Mouse (Mus musculus) gastrocnemius, postnatal 10 days (tissue): ENCODE data around the gene Syncrip. TPM values are rescaled to one million over a fixed set of nuclear protein-coding genes. Genes with fewer than 3 reads are reported as not detected.
"Not testable (repeated sequence)": the region's sequence is repeated elsewhere in the genome, so short reads cannot be mapped to it uniquely, and the experiment has no call there.

ENCODE experiments used
- DNase-seq: peaks from one replicate; pipeline ENCODE4 v3.0.0; 2021; ENCODE audit warnings: mixed read lengths
- total RNA-seq, 2 experiments: library from RNA; stranded (reverse); gene quantifications; 2 replicates each; pipeline ENCODE4 v1.2.3; 2021

Syncrip gene
- total RNA-seq, 2 experiments from 2014 or later, result 65.8 to 77.3 TPM

DNA sequence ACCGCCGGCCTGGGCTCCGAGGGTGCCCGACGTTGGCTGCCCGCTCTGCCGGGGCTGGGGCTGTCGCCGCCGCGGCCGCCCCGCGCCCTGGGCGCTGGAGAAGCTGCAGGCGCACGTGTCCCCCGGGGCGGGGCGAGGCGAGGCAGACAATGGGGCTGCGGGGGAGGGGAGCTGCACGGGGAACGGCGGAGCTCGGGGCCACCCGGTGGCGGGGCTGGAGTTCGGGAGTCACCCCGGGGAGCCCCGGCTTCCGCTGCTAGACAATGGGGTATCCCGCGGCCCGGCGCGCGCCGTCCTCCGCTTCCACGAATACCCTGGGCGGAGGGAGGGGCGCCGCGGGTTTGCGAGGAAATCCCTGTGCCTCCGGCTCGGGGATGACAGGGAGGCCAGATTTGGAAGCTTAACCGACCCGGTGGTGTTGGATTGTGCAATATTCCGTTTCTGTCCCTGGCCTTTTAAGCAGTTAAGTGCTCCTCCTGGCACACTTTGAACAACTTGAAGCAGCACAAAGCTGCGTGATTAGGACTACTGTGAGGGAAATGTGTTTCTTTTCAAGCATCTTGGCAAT lies 539 bp upstream of the Syncrip start:
- peak; percentile 87 for DNase-seq

- DNase-seq, result no peak
Observed at GRCm38 (mm10) chr9:88481791-88482160, 598 bp downstream of the Syncrip start.

- DNase-seq, result peak; percentile 51
Observed at GRCm38 (mm10) chr9:88481061-88481790, 1.1 kb downstream of the Syncrip start.

- no peak for DNase-seq
Observed at GRCm38 (mm10) chr9:88480120-88480519, 2.3 kb downstream of the Syncrip start.

GRCm38 (mm10) chr9:88476138-88476537 lies 6.2 kb downstream of the Syncrip start:
- no peak for DNase-seq

- DNase-seq, result not testable (repeated sequence)
Observed at GRCm38 (mm10) chr9:88461017-88461416, 21.4 kb downstream of the Syncrip start.

GRCm38 (mm10) chr9:88439991-88440390 lies 42.4 kb downstream of the Syncrip start:
- no peak for DNase-seq

DNA sequence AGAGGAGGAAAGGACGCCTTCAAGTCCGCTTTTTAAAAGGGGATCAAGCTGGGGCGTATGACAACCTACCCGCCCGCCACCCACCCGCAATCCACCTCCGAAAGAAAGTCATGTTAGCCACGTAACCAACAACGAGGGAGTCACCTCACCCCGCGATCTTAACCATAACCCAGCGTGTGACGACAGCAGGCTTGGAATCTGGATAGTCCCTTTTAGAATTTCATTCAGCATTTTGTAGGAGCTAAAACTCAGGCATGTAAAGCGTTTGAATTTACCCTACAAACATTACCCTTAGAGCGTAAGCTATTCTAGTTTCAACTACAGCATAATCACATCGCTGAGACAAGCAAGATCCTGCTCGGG lies 43.2 kb downstream of the Syncrip start:
- no peak for DNase-seq

- peak; percentile 97 for DNase-seq
Observed at GRCm38 (mm10) chr9:88438555-88439237, 43.7 kb downstream of the Syncrip start, which contains the start of gene Snx14. Snx14 (minus strand) TSS chr9:88438958.

- DNase-seq, result no peak
Observed at GRCm38 (mm10) chr9:88438237-88438554, 44.2 kb downstream of the Syncrip start.

GRCm38 (mm10) chr9:88437342-88438236 lies 44.8 kb downstream of the Syncrip start:
- no peak for DNase-seq

- no peak for DNase-seq
Observed at GRCm38 (mm10) chr9:88424356-88424755, 58.0 kb downstream of the Syncrip start.

DNA sequence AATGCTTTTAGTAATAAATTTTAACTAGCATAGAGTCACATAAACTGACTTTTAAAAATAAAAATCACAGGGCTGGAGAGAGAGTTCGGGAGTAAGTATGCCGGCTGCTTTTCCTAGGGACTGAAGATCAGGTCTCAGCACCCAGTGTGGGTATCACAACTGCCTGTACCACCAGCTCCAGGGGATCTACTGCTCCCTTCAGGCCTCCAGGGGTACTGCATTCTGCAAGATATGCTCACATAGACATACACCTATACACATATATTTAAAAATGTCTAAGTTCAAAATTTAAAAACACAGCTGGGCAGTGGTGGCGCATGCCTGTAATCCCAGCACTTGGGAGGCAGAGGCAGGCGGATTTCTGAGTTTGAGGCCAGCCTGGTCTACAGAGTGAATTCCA lies 59.9 kb downstream of the Syncrip start:
- DNase-seq, result no peak

GRCm38 (mm10) chr9:88416752-88417151 lies 65.6 kb downstream of the Syncrip start:
- DNase-seq, result no peak

DNA sequence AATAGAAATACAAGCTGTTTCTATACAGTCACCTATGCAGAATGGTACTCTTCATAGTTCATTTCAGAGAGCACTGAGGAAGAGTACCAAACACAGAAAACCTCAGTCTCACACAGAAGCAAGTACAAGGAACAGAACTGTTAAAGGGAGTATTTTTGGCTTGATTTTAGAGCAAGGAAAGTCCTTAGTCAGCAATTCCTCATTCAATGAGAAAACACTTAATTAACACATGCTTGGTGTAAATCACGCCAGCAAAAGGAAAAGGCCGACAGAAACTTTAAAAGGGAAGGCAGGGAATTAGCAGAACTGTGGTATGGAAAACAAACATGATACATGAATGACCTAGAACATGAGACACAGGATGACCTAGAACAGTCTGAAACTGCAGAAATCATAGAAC lies 72.4 kb downstream of the Syncrip start:
- DNase-seq, result no peak

GRCm38 (mm10) chr9:88404515-88404914 lies 77.9 kb downstream of the Syncrip start:
- no peak for DNase-seq

DNA sequence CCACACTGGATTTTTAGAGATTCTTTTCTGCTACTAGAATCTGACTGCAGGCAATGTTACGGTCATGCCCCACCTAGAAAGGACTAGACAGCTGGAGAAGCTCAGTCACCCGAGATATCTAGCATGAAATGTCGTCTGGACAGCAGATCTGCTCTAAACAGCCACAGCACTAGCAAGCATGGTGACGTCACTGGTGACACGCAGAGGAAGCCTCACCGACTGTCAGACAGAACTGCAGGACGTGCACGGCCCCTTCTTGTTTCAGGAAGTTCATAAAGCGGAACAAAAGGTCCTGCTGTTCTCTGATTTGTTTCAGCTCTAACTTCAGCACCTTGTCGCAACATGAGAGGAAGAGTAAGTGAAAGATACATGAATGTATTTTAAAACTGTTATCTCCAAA lies 78.3 kb downstream of the Syncrip start:
- DNase-seq, result peak; percentile 10

DNA sequence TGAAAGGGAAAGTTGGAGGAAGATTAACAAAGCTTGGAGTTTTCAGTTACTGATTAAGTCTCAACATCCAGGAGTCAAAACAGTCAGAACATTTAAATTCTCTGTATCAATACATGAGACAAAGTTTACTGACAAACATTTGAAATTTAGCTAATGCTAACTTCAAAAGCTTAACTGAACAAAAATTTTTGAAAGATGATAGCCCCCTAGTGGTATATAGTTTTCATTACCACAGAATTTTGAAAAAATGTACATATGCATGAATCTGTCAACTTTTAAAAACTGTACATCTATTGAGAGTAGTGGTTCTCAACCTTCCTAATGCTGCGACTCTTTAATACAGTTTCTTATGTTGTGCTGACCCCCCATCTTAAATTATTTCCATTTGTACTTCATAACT lies 83.9 kb downstream of the Syncrip start:
- no peak for DNase-seq
